Mouse (Mus musculus) heart, embryonic 16.5 days (tissue): ENCODE results near the gene Mif4gd. TPM values are rescaled to one million over a fixed set of nuclear protein-coding genes. Genes with fewer than 3 reads are reported as not detected.
A peak's percentile ranks its signal among the peaks of the same experiment; 100 is the strongest.

Experiments used
- ATAC-seq: fragments of 200-750 bp; cut with Nextera tagmentation; replicated peaks from 2 replicates; pipeline ENCODE4 v1.8.0; 2017; ENCODE audit warnings: moderate number of reproducible peaks; ENCODE audit not compliant: insufficient read depth, low FRiP score; ENCODE audit errors: extremely low read depth
- H3K27ac ChIP-seq: fragments of 300-500 bp; sonication (generic); 2 replicates; pipeline ENCODE4 v1.5.1; 2014; ENCODE audit warnings: mild to moderate bottlenecking, low read length, control low read depth, moderate library complexity
- H3K27me3 ChIP-seq: fragments of 300-500 bp; sonication (generic); 2 replicates; pipeline ENCODE4 v1.6.1; 2014; ENCODE audit warnings: low read length, mixed read lengths; ENCODE audit not compliant: control insufficient read depth, insufficient read depth
- H3K36me3 ChIP-seq: fragments of 300-500 bp; sonication (generic); 2 replicates; pipeline ENCODE4 v1.6.1; 2014; ENCODE audit not compliant: control insufficient read depth, insufficient read depth
- H3K4me1 ChIP-seq: fragments of 300-500 bp; sonication (generic); 2 replicates; pipeline ENCODE4 v1.6.1; 2014; ENCODE audit warnings: low read length, mixed read lengths; ENCODE audit not compliant: control insufficient read depth, insufficient read depth
- H3K4me2 ChIP-seq: fragments of 300-500 bp; sonication (generic); 2 replicates; pipeline ENCODE4 v1.6.1; 2014; ENCODE audit warnings: low read depth, mild to moderate bottlenecking, control low read depth, low read length
- H3K4me3 ChIP-seq: fragments of 300-500 bp; sonication (generic); 2 replicates; pipeline ENCODE4 v1.5.1; 2014; ENCODE audit warnings: mild to moderate bottlenecking, control low read depth, low read length
- H3K9ac ChIP-seq: fragments of 300-500 bp; sonication (generic); 2 replicates; pipeline ENCODE4 v1.6.1; 2014; ENCODE audit warnings: low read length, control low read depth
- H3K9me3 ChIP-seq: fragments of 300-500 bp; sonication (generic); replicated peaks from 2 replicates; pipeline ENCODE4 v1.6.1; 2016; ENCODE audit warnings: low read length; ENCODE audit not compliant: control insufficient read depth
- WGBS: fragments of 180-500 bp; shearing (Covaris S2); extraction: QIAGEN DNeasy Blood & Tissue Kit; methylation state at CpG from one replicate; pipeline ENCODE4 v1.1.7; 2014; 5-methylcytosine and 5-hydroxymethylcytosine counted together
- polyA plus RNA-seq: library from polyadenylated mRNA; unstranded; fragments of >200 nt; fragmentation: Nextera tagmentation; extraction: Ambion mirVana; gene quantifications from 2 replicates; pipeline ENCODE4 v1.2.1, GENCODE M21; 2015

Gene Mif4gd
- 41.5 and 42.0 TPM in 2 replicates for polyA plus RNA-seq

DNA sequence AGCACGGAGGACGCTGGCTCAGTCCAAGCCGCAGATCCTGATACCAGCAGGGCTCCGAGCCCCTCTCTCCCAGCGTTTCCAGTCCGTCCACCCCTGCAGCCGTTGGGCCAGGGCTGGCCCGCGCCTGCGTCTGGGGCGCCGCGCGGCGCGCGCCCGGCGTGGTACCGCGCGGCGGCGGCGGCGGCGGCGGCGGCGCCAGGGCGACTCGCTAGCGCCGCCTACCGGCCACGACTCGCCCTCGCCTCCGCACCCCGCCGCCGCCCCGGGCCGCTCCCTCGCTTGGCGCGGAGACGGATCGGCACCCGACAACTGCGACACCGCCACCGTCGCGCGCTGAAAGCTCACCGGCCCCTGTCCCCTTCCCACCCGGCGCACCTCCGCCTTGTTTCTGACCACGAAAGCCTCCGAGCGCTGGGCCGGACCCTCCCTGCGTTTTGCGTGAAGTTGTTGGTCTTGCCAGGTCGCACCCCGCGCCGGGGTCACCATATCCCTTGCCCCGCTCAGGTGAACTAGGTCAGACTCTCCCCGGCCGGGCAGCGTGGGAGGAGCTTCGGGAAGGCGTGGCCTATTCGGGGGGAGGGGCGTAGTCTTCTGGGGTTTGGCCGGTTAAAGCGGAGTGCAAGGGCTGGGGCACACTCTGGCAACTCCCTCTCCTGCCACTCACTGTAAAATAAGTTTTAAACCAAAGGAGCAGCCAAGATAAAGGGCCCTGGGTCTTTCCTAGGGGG lies at the start of gene Mif4gd:
Gene Mif4gd (minus strand): TSS at position 560 of the 728 bp plus-strand sequence.
- Histone ChIP-seq H3K36me3 (peaks cover 13% of the 10 kb centered on the region; the same call in 1 of the 2 replicates), H3K27me3 (no peaks in the 10 kb centered on the region), H3K4me3 (peak within 1 kb of the TSS; percentile 83), H3K4me1 (peaks cover 16% of the 10 kb centered on the region), H3K4me2 (peak within 1 kb of the TSS; percentile 88), H3K9me3 (no peaks in the 10 kb centered on the region), H3K9ac (peak within 1 kb of the TSS; percentile 91), H3K27ac (peak within 1 kb of the TSS; percentile 98)
- peak; percentile 84 for ATAC-seq
- WGBS = under 1% methylated on average over 66 of the region's 80 CpGs

DNA sequence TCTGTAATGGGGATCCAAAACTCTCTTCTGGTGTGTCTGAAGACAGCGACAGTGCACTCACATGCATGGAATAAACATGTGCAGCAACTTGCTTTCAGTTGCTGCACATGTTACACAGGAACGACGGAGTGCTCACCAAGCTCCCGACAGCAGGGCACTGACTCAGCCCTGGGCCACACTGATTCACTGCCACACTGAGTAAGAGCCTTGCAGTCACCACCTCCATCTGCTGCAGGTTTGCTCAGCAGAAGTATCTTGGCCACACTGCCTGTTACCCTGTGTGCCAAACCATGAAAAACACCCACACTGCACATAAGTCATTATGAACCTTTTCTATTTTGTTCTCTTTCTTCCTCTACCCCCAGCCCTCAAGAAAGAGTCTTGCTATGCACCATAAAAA lies 47.6 kb upstream of the Mif4gd start:
- Histone ChIP-seq H3K27me3 (no peaks in the 10 kb centered on the region), H3K4me2 (no peak overlapping the region), H3K4me1 (no peaks in the 10 kb centered on the region), H3K4me3 (no peak overlapping the region), H3K9me3 (no peaks in the 10 kb centered on the region), H3K36me3 (peaks cover 2% of the 10 kb centered on the region; the same call in 1 of the 2 replicates), H3K27ac (no peak overlapping the region), H3K9ac (no peak overlapping the region)
- no peak for ATAC-seq
- WGBS = 92% methylated on average over 4 of the region's 4 CpGs

GRCm38 (mm10) chr11:115658521-115658920 lies 45.8 kb upstream of the Mif4gd start:
- 80% methylated on average over 6 of the region's 6 CpGs for WGBS
- Histone ChIP-seq H3K4me3 (no peak overlapping the region), H3K9me3 (no peaks in the 10 kb centered on the region), H3K27me3 (no peaks in the 10 kb centered on the region), H3K9ac (no peak overlapping the region), H3K4me2 (no peak overlapping the region), H3K36me3 (peaks cover 10% of the 10 kb centered on the region), H3K27ac (no peak overlapping the region), H3K4me1 (peaks cover 4% of the 10 kb centered on the region)
- no peak for ATAC-seq

DNA sequence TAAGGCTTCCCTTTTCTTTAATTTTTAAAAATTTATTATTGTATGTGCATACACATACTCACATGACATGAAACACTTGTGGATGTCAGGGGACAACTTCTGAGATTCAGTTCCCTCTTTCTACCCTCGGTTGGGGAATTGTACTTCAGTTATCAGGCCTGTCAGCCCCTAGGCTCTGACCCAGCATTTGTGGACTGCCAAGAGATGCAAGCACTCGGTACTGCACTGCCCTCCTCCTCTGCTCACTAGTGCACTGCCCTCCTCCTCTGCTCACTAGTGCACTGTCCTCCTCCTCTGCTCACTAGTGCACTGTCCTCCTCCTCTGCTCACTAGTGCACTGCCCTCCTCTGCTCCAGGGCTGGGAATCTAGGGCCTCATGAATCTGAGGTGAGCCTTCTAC lies 41.4 kb upstream of the Mif4gd start:
- no peak overlapping the region for H3K4me3 ChIP-seq
- H3K9ac ChIP-seq = no peak overlapping the region
- peaks cover 7% of the 10 kb centered on the region; the same call in 1 of the 2 replicates for H3K36me3 ChIP-seq
- ATAC-seq = no peak
- H3K4me1 ChIP-seq = peaks cover 23% of the 10 kb centered on the region
- H3K27me3 ChIP-seq = no peaks in the 10 kb centered on the region
- no peak overlapping the region for H3K4me2 ChIP-seq
- H3K9me3 ChIP-seq = no peaks in the 10 kb centered on the region
- 21% methylated on average over 2 of the region's 2 CpGs for WGBS
- peak overlapping the region; percentile 94 for H3K27ac ChIP-seq

- Histone ChIP-seq H3K4me2 (peak overlapping the region; percentile 52), H3K4me1 (peaks cover 23% of the 10 kb centered on the region), H3K27me3 (no peaks in the 10 kb centered on the region), H3K9ac (peak overlapping the region; percentile 62), H3K27ac (peak overlapping the region; percentile 94), H3K36me3 (peaks cover 11% of the 10 kb centered on the region; the same call in 1 of the 2 replicates), H3K9me3 (no peaks in the 10 kb centered on the region), H3K4me3 (no peak overlapping the region)
- 37% methylated on average over 3 of the region's 3 CpGs for WGBS
- peak; percentile 76 for ATAC-seq
Observed at GRCm38 (mm10) chr11:115653194-115653593, 40.4 kb upstream of the Mif4gd start.

GRCm38 (mm10) chr11:115651680-115652079 lies 38.9 kb upstream of the Mif4gd start:
- H3K27ac ChIP-seq = 0 out of 2 replicates have a peak overlapping the region, but pooled peaks have one; percentile 42
- H3K4me2 ChIP-seq = no peak overlapping the region
- H3K36me3 ChIP-seq = peaks cover 18% of the 10 kb centered on the region; the same call in 1 of the 2 replicates
- ATAC-seq = no peak
- 84% methylated on average over 3 of the region's 3 CpGs for WGBS
- no peak overlapping the region for H3K9ac ChIP-seq
- no peaks in the 10 kb centered on the region for H3K27me3 ChIP-seq
- no peak overlapping the region for H3K4me3 ChIP-seq
- no peaks in the 10 kb centered on the region for H3K9me3 ChIP-seq
- peaks cover 25% of the 10 kb centered on the region for H3K4me1 ChIP-seq

- H3K9ac ChIP-seq = peak overlapping the region; percentile 41; the same call in 1 of the 2 replicates
- no peak for ATAC-seq
- H3K36me3 ChIP-seq = peaks cover 20% of the 10 kb centered on the region
- no peaks in the 10 kb centered on the region for H3K9me3 ChIP-seq
- H3K4me2 ChIP-seq = no peak overlapping the region
- H3K27ac ChIP-seq = peak overlapping the region; percentile 37; the same call in 1 of the 2 replicates
- no peak overlapping the region for H3K4me3 ChIP-seq
- H3K27me3 ChIP-seq = no peaks in the 10 kb centered on the region
- peaks cover 25% of the 10 kb centered on the region for H3K4me1 ChIP-seq
- WGBS = 53% methylated on average over 10 of the region's 10 CpGs
Observed at GRCm38 (mm10) chr11:115649706-115650105, 36.9 kb upstream of the Mif4gd start.

GRCm38 (mm10) chr11:115647459-115647858 lies 34.7 kb upstream of the Mif4gd start:
- ATAC-seq = no peak
- peaks cover 26% of the 10 kb centered on the region for H3K36me3 ChIP-seq
- peaks cover 12% of the 10 kb centered on the region for H3K4me1 ChIP-seq

GRCm38 (mm10) chr11:115646439-115646838 lies 33.7 kb upstream of the Mif4gd start:
- Histone ChIP-seq H3K9me3 (no peaks in the 10 kb centered on the region), H3K36me3 (peaks cover 26% of the 10 kb centered on the region)
- WGBS = 88% methylated on average over 9 of the region's 9 CpGs

More at GRCm38 (mm10) chr11:115647459-115647858, 34.7 kb upstream of the Mif4gd start:
- no peak overlapping the region for H3K9ac ChIP-seq
- no peak overlapping the region for H3K4me2 ChIP-seq
- H3K4me3 ChIP-seq = no peak overlapping the region
- 42% methylated on average over 6 of the region's 6 CpGs for WGBS
- no peaks in the 10 kb centered on the region for H3K27me3 ChIP-seq
- H3K27ac ChIP-seq = no peak overlapping the region
- H3K9me3 ChIP-seq = no peaks in the 10 kb centered on the region

More at GRCm38 (mm10) chr11:115646439-115646838, 33.7 kb upstream of the Mif4gd start:
- no peak overlapping the region for H3K9ac ChIP-seq
- no peak overlapping the region for H3K4me2 ChIP-seq
- H3K4me1 ChIP-seq = peaks cover 9% of the 10 kb centered on the region
- no peak for ATAC-seq
- no peak overlapping the region for H3K4me3 ChIP-seq
- no peak overlapping the region for H3K27ac ChIP-seq
- H3K27me3 ChIP-seq = no peaks in the 10 kb centered on the region
